Mouse (Mus musculus) MEL (cell line): ENCODE results near the gene Gabbr1. TPM values are rescaled to one million over a fixed set of nuclear protein-coding genes. Genes with fewer than 3 reads are reported as not detected.

Experiments used
- DNase-seq: peaks from one replicate; pipeline ENCODE4 v3.0.0; 2011; ENCODE audit warnings: low read depth, low spot score
- H3K27ac ChIP-seq: 2 replicates; pipeline ENCODE4 v1.5.1; 2012; ENCODE audit warnings: low read depth, mild to moderate bottlenecking, control low read depth, low read length, moderate library complexity; ENCODE audit not compliant: control insufficient read depth
- H3K27me3 ChIP-seq, 2 experiments: fragments of 150-350 bp in 1 of 2; sonication (generic) in 1 of 2; 2 replicates each; pipeline ENCODE4 v1.6.1; 2012; ENCODE audit warnings: low read length in 2 of 2, mild to moderate bottlenecking in 2 of 2, improper control_type of control experiment in 1 of 2, moderate library complexity in 1 of 2; ENCODE audit not compliant: insufficient read depth in 2 of 2, control insufficient read depth in 1 of 2
- H3K36me3 ChIP-seq, 2 experiments: 2 replicates each; pipeline ENCODE4 v1.6.1; 2012 to 2014; ENCODE audit warnings: low read length in 2 of 2, improper control_type of control experiment in 1 of 2, inconsistent platforms in 1 of 2, mild to moderate bottlenecking in 1 of 2; ENCODE audit not compliant: insufficient read depth in 2 of 2, control insufficient read depth in 1 of 2
- H3K4me1 ChIP-seq, 2 experiments: fragments of 150-350 bp in 1 of 2; sonication (generic) in 1 of 2; 2 replicates each; pipeline ENCODE4 v1.6.1; 2012; ENCODE audit warnings: low read length in 2 of 2, improper control_type of control experiment in 1 of 2, mild to moderate bottlenecking in 1 of 2; ENCODE audit not compliant: insufficient read depth in 2 of 2, control insufficient read depth in 1 of 2
- H3K4me3 ChIP-seq, 2 experiments: fragments of 150-350 bp in 1 of 2; sonication (generic) in 1 of 2; 2 replicates each; pipeline ENCODE4 v1.5.1; 2012; ENCODE audit warnings: low read depth in 2 of 2, low read length in 2 of 2, mild to moderate bottlenecking in 2 of 2, moderate library complexity in 2 of 2, control low read depth in 1 of 2, improper control_type of control experiment in 1 of 2; ENCODE audit not compliant: control insufficient read depth in 1 of 2, insufficient read depth in 1 of 2
- H3K79me2 ChIP-seq: 2 replicates; pipeline ENCODE4 v1.6.1; 2012; ENCODE audit warnings: mild to moderate bottlenecking, low read length, moderate library complexity; ENCODE audit not compliant: control insufficient read depth, poor library complexity, insufficient read depth
- H3K9ac ChIP-seq: 2 replicates; pipeline ENCODE4 v1.6.1; 2012; ENCODE audit warnings: low read depth, mild to moderate bottlenecking, control low read depth, low read length, moderate library complexity; ENCODE audit not compliant: control insufficient read depth, poor library complexity, severe bottlenecking
- H3K9me3 ChIP-seq: fragments of 150-350 bp; sonication (generic); replicated peaks from 2 replicates; pipeline ENCODE4 v1.6.1; 2012; ENCODE audit warnings: mild to moderate bottlenecking, low read length, improper control_type of control experiment, moderate library complexity; ENCODE audit not compliant: insufficient read depth
- BHLHE40 ChIP-seq: IDR thresholded peaks from 2 replicates; pipeline ENCODE4 v1.6.1; 2012; ENCODE audit warnings: low read depth, mild to moderate bottlenecking, inconsistent platforms, low read length, improper control_type of control experiment, borderline replicate concordance
- CHD2 ChIP-seq: IDR thresholded peaks from 2 replicates; pipeline ENCODE4 v1.6.1; 2011; ENCODE audit warnings: low read length, improper control_type of control experiment
- CTCF ChIP-seq, 3 experiments: IDR thresholded peaks in 2 of 3; conservative IDR thresholded peaks in 1 of 3; 2 replicates each; pipeline ENCODE4 v1.5.1; 2011 to 2012; ENCODE audit warnings: low read length in 3 of 3, low read depth in 2 of 3, mild to moderate bottlenecking in 2 of 3, improper control_type of control experiment in 1 of 3, inconsistent platforms in 1 of 3, mixed read lengths in 1 of 3, moderate library complexity in 1 of 3; ENCODE audit not compliant: control insufficient read depth in 1 of 3, insufficient read depth in 1 of 3, poor library complexity in 1 of 3, severe bottlenecking in 1 of 3
- E2F4 ChIP-seq: IDR thresholded peaks from 2 replicates; pipeline ENCODE4 v1.6.1; 2011; ENCODE audit warnings: low read depth, low read length, improper control_type of control experiment, borderline replicate concordance
- ELF1 ChIP-seq: IDR thresholded peaks from 2 replicates; pipeline ENCODE4 v1.6.1; 2014; ENCODE audit warnings: low read depth, mild to moderate bottlenecking, inconsistent platforms, low read length, improper control_type of control experiment, moderate library complexity
- EP300 ChIP-seq, 2 experiments: IDR thresholded peaks; 2 replicates each; pipeline ENCODE4 v1.6.1; 2011; ENCODE audit warnings: improper control_type of control experiment in 2 of 2, low read length in 2 of 2, low read depth in 1 of 2, mild to moderate bottlenecking in 1 of 2
- ETS1 ChIP-seq: IDR thresholded peaks from 2 replicates; pipeline ENCODE4 v1.6.1; 2012; ENCODE audit warnings: low read depth, mild to moderate bottlenecking, inconsistent platforms, low read length, improper control_type of control experiment, moderate library complexity
- GABPA ChIP-seq: IDR thresholded peaks from 2 replicates; pipeline ENCODE4 v1.6.1; 2012; ENCODE audit warnings: low read depth, mild to moderate bottlenecking, inconsistent platforms, low read length, improper control_type of control experiment, moderate library complexity
- GATA1 ChIP-seq: IDR thresholded peaks from 2 replicates; pipeline ENCODE4 v1.6.1; 2011; ENCODE audit warnings: low read depth, low read length, improper control_type of control experiment
- HCFC1 ChIP-seq: IDR thresholded peaks from 2 replicates; pipeline ENCODE4 v1.6.1; 2012; ENCODE audit warnings: low read depth, mild to moderate bottlenecking, inconsistent platforms, low read length, improper control_type of control experiment, moderate library complexity
- JUND ChIP-seq: IDR thresholded peaks from 2 replicates; pipeline ENCODE4 v1.6.1; 2011; ENCODE audit warnings: low read depth, mild to moderate bottlenecking, improper control_type of control experiment, low read length
- MAX ChIP-seq: IDR thresholded peaks from 2 replicates; pipeline ENCODE4 v1.6.1; 2011; ENCODE audit warnings: low read length, improper control_type of control experiment
- MAZ ChIP-seq: IDR thresholded peaks from 2 replicates; pipeline ENCODE4 v1.6.1; 2012; ENCODE audit warnings: low read depth, mild to moderate bottlenecking, inconsistent platforms, low read length, improper control_type of control experiment
- MXI1 ChIP-seq: IDR thresholded peaks from 2 replicates; pipeline ENCODE4 v1.6.1; 2011; ENCODE audit warnings: mild to moderate bottlenecking, low read depth, low read length, improper control_type of control experiment
- MYC ChIP-seq: IDR thresholded peaks from 2 replicates; pipeline ENCODE4 v1.6.1; 2011; ENCODE audit warnings: low read depth, mild to moderate bottlenecking, low read length, improper control_type of control experiment, moderate library complexity
- NELFE ChIP-seq: IDR thresholded peaks from 2 replicates; pipeline ENCODE4 v1.6.1; 2011; ENCODE audit warnings: low read depth, low read length, improper control_type of control experiment
- NRF1 ChIP-seq: IDR thresholded peaks from 2 replicates; pipeline ENCODE4 v1.6.1; 2014; ENCODE audit warnings: low read depth, mild to moderate bottlenecking, inconsistent platforms, low read length, improper control_type of control experiment, moderate library complexity; ENCODE audit not compliant: poor library complexity, insufficient read depth, severe bottlenecking
- POLR2A ChIP-seq, 2 experiments: IDR thresholded peaks; 2 replicates each; pipeline ENCODE4 v1.6.1; 2011 to 2012; ENCODE audit warnings: low read length in 2 of 2, mild to moderate bottlenecking in 2 of 2, control low read depth in 1 of 2, improper control_type of control experiment in 1 of 2, low read depth in 1 of 2, moderate library complexity in 1 of 2; ENCODE audit not compliant: control insufficient read depth in 1 of 2, insufficient read depth in 1 of 2, poor library complexity in 1 of 2
- POLR2AphosphoS2 ChIP-seq: IDR thresholded peaks from 2 replicates; pipeline ENCODE4 v1.6.1; 2011; ENCODE audit warnings: low read length, improper control_type of control experiment
- RAD21 ChIP-seq: IDR thresholded peaks from 2 replicates; pipeline ENCODE4 v1.6.1; 2011; ENCODE audit warnings: mild to moderate bottlenecking, low read depth, low read length, improper control_type of control experiment
- SIN3A ChIP-seq: IDR thresholded peaks from 2 replicates; pipeline ENCODE4 v1.6.1; 2012; ENCODE audit warnings: low read length, improper control_type of control experiment, inconsistent platforms
- SMC3 ChIP-seq: IDR thresholded peaks from 2 replicates; pipeline ENCODE4 v1.6.1; 2011; ENCODE audit warnings: low read depth, low read length, improper control_type of control experiment
- TBP ChIP-seq: IDR thresholded peaks from 2 replicates; pipeline ENCODE4 v1.8.0; 2011; ENCODE audit warnings: low read depth, low read length, improper control_type of control experiment
- TCF12 ChIP-seq: IDR thresholded peaks from 2 replicates; pipeline ENCODE4 v1.6.1; 2014; ENCODE audit warnings: low read depth, mild to moderate bottlenecking, inconsistent platforms, low read length, improper control_type of control experiment, moderate library complexity
- USF1 ChIP-seq: IDR thresholded peaks from 2 replicates; pipeline ENCODE4 v1.6.1; 2014; ENCODE audit warnings: low read depth, mild to moderate bottlenecking, inconsistent platforms, low read length, improper control_type of control experiment, moderate library complexity
- ZMIZ1 ChIP-seq: IDR thresholded peaks from 2 replicates; pipeline ENCODE4 v1.6.1; 2012; ENCODE audit warnings: low read depth, mild to moderate bottlenecking, inconsistent platforms, low read length, improper control_type of control experiment, moderate library complexity
- polyA plus RNA-seq, 2 experiments: library from polyadenylated mRNA; stranded (reverse) in 1 of 2; unstranded in 1 of 2; fragments of >175 nt in 1 of 2; fragments of >200 nt in 1 of 2; gene quantifications; 2 replicates each; pipeline versions ENCODE4 v1.2.1 to v1.2.4; 2012; ENCODE audit warnings: low replicate concordance in 2 of 2, low read depth in 1 of 2; ENCODE audit not compliant: insufficient read length in 2 of 2, insufficient read depth in 1 of 2, missing spikeins in 1 of 2
- total RNA-seq: library from RNA; depleted of rRNA; stranded (reverse); fragments of 300-350 nt; gene quantifications from 2 replicates; pipeline ENCODE4 v1.2.3, GENCODE M21; 2012

Gene Gabbr1
- total and polyA plus RNA-seq, 3 experiments: 2.2 to 14.6 TPM; not detected in 1

GRCm38 (mm10) chr17:37051745-37052144 lies 6.0 kb downstream of the Gabbr1 start:
- H3K36me3 ChIP-seq: peaks cover 0 to 3% of the 10 kb centered on the region in 2 experiments; a peak in 2 of 4 replicates
- H3K4me1 ChIP-seq: no peaks in the 10 kb centered on the region
- no peaks in the 10 kb centered on the region for H3K27me3 ChIP-seq
- TF ChIP-seq NRF1: no peak
- no peak for TF ChIP-seq RAD21
- no peak for TF ChIP-seq CHD2
- TF ChIP-seq SIN3A: no peak
- TF ChIP-seq TCF12: no peak
- TF ChIP-seq POLR2A (IDR thresholded peaks at IDR 0.05; ENCODE audit: control insufficient read depth in 1 of 2, insufficient read depth in 1 of 2, low read depth in 1 of 2, low read length in 2 of 2, poor library complexity in 1 of 2): no peak
- TF ChIP-seq MYC: no peak
- no peak for TF ChIP-seq MAZ
- TF ChIP-seq HCFC1: no peak
- no peak overlapping the region for H3K27ac ChIP-seq
- no peak overlapping the region for H3K4me3 ChIP-seq
- no peaks in the 10 kb centered on the region for H3K9me3 ChIP-seq
- DNase-seq: no peak
- no peak overlapping the region for H3K9ac ChIP-seq
- H3K79me2 ChIP-seq: no peaks in the 10 kb centered on the region; the same call in 1 of the 2 replicates

- H3K27me3 ChIP-seq: no peaks in the 10 kb centered on the region
- H3K9me3 ChIP-seq: no peaks in the 10 kb centered on the region
- H3K79me2 ChIP-seq: no peaks in the 10 kb centered on the region
- H3K36me3 ChIP-seq: no peaks in the 10 kb centered on the region
- no peak overlapping the region for H3K9ac ChIP-seq
- TF ChIP-seq GABPA (no peak), SMC3 (no peak), NRF1 (no peak), MAX (no peak), ZMIZ1 (no peak), CHD2 (no peak), EP300 (IDR thresholded peaks at IDR 0.05; ENCODE audit: low read depth in 1 of 2, low read length in 2 of 2) (no peak)
- no peak overlapping the region for H3K4me3 ChIP-seq
- no peak for DNase-seq
- no peaks in the 10 kb centered on the region for H3K4me1 ChIP-seq
- no peak overlapping the region for H3K27ac ChIP-seq
Observed at GRCm38 (mm10) chr17:37056957-37057356, 11.2 kb downstream of the Gabbr1 start.

- H3K27ac ChIP-seq: no peak overlapping the region
- TF ChIP-seq TCF12: no peak
- no peak for TF ChIP-seq EP300 (IDR thresholded peaks at IDR 0.05; ENCODE audit: low read depth in 1 of 2, low read length in 2 of 2)
- no peak for TF ChIP-seq SMC3
- no peak for TF ChIP-seq MXI1
- no peak for TF ChIP-seq TBP
- no peak for TF ChIP-seq CTCF (IDR thresholded peaks at IDR 0.05 in 2 of 3, conservative IDR thresholded peaks at IDR 0.05 in 1 of 3; ENCODE audit: control insufficient read depth in 1 of 3, insufficient read depth in 1 of 3, low read depth in 2 of 3, low read length in 3 of 3, poor library complexity in 1 of 3, severe bottlenecking in 1 of 3)
- no peak for TF ChIP-seq E2F4
- TF ChIP-seq USF1: no peak
- no peak for TF ChIP-seq GATA1
- no peak for TF ChIP-seq JUND
- TF ChIP-seq MAX: no peak
- no peak for TF ChIP-seq NELFE
- no peak for TF ChIP-seq ELF1
- TF ChIP-seq BHLHE40: no peak
- no peak for TF ChIP-seq CHD2
- TF ChIP-seq POLR2AphosphoS2: no peak
- no peak for TF ChIP-seq POLR2A (IDR thresholded peaks at IDR 0.05; ENCODE audit: control insufficient read depth in 1 of 2, insufficient read depth in 1 of 2, low read depth in 1 of 2, low read length in 2 of 2, poor library complexity in 1 of 2)
- TF ChIP-seq ETS1: no peak
- TF ChIP-seq GABPA: no peak
- peaks cover 0 to 4% of the 10 kb centered on the region in 2 experiments; a peak in 2 of 4 replicates for H3K36me3 ChIP-seq
- no peaks in the 10 kb centered on the region for H3K9me3 ChIP-seq
- no peak overlapping the region for H3K9ac ChIP-seq
- H3K4me1 ChIP-seq: peaks cover 0 to 3% of the 10 kb centered on the region in 2 experiments; a peak in 1 of 4 replicates
- no peak overlapping the region for H3K4me3 ChIP-seq
- H3K79me2 ChIP-seq: no peaks in the 10 kb centered on the region
- no peaks in the 10 kb centered on the region for H3K27me3 ChIP-seq
- DNase-seq: no peak
Observed at GRCm38 (mm10) chr17:37061435-37061834, 15.7 kb downstream of the Gabbr1 start.
